Mouse (Mus musculus): Measurements from ENCODE around the gene Itgb5. TPM values are rescaled to one million over a fixed set of nuclear protein-coding genes. Genes with fewer than 3 reads are reported as not detected.
A peak's percentile ranks its signal among the peaks of the same experiment; 100 is the strongest.

Gene Itgb5
- polyA plus RNA-seq, 2 experiments: 108 to 117 TPM

DNA sequence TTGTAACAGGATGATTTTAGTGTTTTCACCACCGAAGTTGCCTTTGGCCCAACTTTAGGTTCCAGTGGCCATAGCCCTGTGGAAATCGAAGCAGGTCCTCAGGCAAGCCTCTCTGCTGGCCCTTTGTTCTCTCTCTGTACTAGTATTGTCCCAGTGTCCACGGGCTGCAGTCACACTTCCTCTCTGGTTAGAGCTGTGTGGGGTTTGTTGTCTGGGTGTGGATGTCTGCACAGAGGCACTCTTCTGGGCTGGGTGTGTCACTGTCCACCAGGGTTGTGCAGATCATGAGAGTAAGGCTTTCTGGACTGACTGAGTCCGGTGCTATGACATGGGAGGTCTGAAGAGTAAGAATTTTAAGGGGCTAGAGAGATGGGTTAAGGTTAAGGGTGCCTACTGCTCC is 85.5 kb downstream of the Itgb5 start:
- no peak for DNase-seq (ENCODE audit: low spot score)
- WGBS: 81% methylated on average over 4 of the region's 4 CpGs

GRCm38 (mm10) chr16:33916473-33917251 is 87.2 kb downstream of the Itgb5 start:
- peak; percentile 11 for ATAC-seq (ENCODE audit: low FRiP score, low read depth)
- DNase-seq (ENCODE audit: low spot score): peak; percentile 40

More for the DNA sequence above, 85.5 kb downstream of the Itgb5 start:
- Histone ChIP-seq H3K36me3 (ENCODE audit: control insufficient read depth, insufficient read depth, low read length) (peaks cover 25% of the 10 kb centered on the region), H3K9me3 (ENCODE audit: control insufficient read depth, low read length) (no peaks in the 10 kb centered on the region), H3K4me1 (ENCODE audit: control insufficient read depth, insufficient read depth, low read length) (peaks cover 17% of the 10 kb centered on the region), H3K27me3 (ENCODE audit: control insufficient read depth, insufficient read depth, low read length) (no peaks in the 10 kb centered on the region), H3K4me2 (replicated peaks; ENCODE audit: low read depth, low read length, severe bottlenecking) (no peak overlapping the region), H3K4me3 (replicated peaks; ENCODE audit: low read length) (no peak overlapping the region), H3K9ac (ENCODE audit: low read depth, low read length, severe bottlenecking) (no peak overlapping the region), H3K27ac (replicated peaks; ENCODE audit: low read depth, low read length) (no peak overlapping the region)
- no peak for TF ChIP-seq POLR2A (IDR thresholded peaks at IDR 0.05; ENCODE audit: borderline replicate concordance, extremely low read depth, insufficient read depth, insufficient read length)
- ATAC-seq (ENCODE audit: low FRiP score, low read depth): no peak

DNA sequence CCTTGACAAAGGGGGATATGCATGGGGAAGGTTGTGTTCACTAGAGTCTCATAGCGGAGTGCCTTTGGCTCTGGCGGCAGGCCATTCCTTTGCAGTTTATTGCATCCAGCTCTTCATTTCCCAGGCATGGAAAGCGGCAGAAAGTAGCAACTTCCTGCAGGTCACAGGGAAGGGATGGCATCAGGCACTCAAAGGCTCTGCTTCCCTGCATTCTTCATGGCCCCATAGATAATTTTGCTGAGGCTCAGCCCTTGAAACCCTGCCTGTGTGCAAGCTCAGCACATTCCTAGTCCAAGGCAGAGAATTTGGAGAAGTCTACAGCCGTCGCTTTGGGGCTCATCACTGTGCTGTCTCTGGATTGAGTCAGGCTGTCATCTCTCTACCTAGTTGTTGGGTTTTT is 87.9 kb downstream of the Itgb5 start:
- ATAC-seq (ENCODE audit: low FRiP score, low read depth): peak; percentile 25; the same call in 1 of the 2 replicates
- no peak overlapping the region for H3K27ac ChIP-seq (replicated peaks; ENCODE audit: low read depth, low read length)
- H3K4me2 ChIP-seq (replicated peaks; ENCODE audit: low read depth, low read length, severe bottlenecking): no peak overlapping the region
- no peak for TF ChIP-seq POLR2A (IDR thresholded peaks at IDR 0.05; ENCODE audit: borderline replicate concordance, extremely low read depth, insufficient read depth, insufficient read length)
- peaks cover 22% of the 10 kb centered on the region for H3K36me3 ChIP-seq (ENCODE audit: control insufficient read depth, insufficient read depth, low read length)
- no peak overlapping the region for H3K9ac ChIP-seq (ENCODE audit: low read depth, low read length, severe bottlenecking)
- peaks cover 34% of the 10 kb centered on the region for H3K4me1 ChIP-seq (ENCODE audit: control insufficient read depth, insufficient read depth, low read length)
- H3K9me3 ChIP-seq (ENCODE audit: control insufficient read depth, low read length): no peaks in the 10 kb centered on the region
- H3K27me3 ChIP-seq (ENCODE audit: control insufficient read depth, insufficient read depth, low read length): no peaks in the 10 kb centered on the region
- no peak overlapping the region for H3K4me3 ChIP-seq (replicated peaks; ENCODE audit: low read length)
- WGBS: 39% methylated on average over 5 of the region's 5 CpGs
- DNase-seq (ENCODE audit: low spot score): peak; percentile 28

More at GRCm38 (mm10) chr16:33916473-33917251, 87.2 kb downstream of the Itgb5 start:
- TF ChIP-seq POLR2A (IDR thresholded peaks at IDR 0.05; ENCODE audit: borderline replicate concordance, extremely low read depth, insufficient read depth, insufficient read length): no peak
- Histone ChIP-seq H3K9me3 (ENCODE audit: control insufficient read depth, low read length) (no peaks in the 10 kb centered on the region), H3K9ac (ENCODE audit: low read depth, low read length, severe bottlenecking) (no peak overlapping the region), H3K27ac (replicated peaks; ENCODE audit: low read depth, low read length) (0 out of 2 replicates have a peak overlapping the region, but pooled peaks have one; percentile 19), H3K4me2 (replicated peaks; ENCODE audit: low read depth, low read length, severe bottlenecking) (no peak overlapping the region), H3K36me3 (ENCODE audit: control insufficient read depth, insufficient read depth, low read length) (peaks cover 22% of the 10 kb centered on the region), H3K4me1 (ENCODE audit: control insufficient read depth, insufficient read depth, low read length) (peaks cover 28% of the 10 kb centered on the region), H3K4me3 (replicated peaks; ENCODE audit: low read length) (no peak overlapping the region), H3K27me3 (ENCODE audit: control insufficient read depth, insufficient read depth, low read length) (no peaks in the 10 kb centered on the region)
- 79% methylated on average over 12 of the region's 12 CpGs for WGBS

DNA sequence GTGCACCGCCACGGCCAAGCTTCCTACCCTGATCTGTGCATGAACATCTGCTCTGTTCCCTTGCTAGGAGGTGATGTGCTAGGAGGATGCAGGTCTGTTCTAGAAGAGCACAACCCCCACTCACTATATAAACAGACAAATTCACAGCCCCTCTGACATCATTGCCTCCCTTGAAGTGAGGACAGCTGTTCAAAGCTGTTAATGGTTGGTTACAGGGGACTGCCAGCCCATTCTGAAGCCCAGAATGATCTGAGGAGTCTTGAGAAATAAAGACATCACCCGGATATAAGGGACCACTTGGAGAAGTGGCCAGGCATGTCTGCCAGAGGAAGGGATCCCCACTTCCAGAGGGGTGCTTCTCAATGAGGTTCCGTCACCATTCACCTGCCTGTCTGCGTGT is 88.5 kb downstream of the Itgb5 start:
- peaks cover 39% of the 10 kb centered on the region for H3K4me1 ChIP-seq (ENCODE audit: control insufficient read depth, insufficient read depth, low read length)
- no peaks in the 10 kb centered on the region for H3K27me3 ChIP-seq (ENCODE audit: control insufficient read depth, insufficient read depth, low read length)
- 84% methylated on average over 5 of the region's 5 CpGs for WGBS

DNA sequence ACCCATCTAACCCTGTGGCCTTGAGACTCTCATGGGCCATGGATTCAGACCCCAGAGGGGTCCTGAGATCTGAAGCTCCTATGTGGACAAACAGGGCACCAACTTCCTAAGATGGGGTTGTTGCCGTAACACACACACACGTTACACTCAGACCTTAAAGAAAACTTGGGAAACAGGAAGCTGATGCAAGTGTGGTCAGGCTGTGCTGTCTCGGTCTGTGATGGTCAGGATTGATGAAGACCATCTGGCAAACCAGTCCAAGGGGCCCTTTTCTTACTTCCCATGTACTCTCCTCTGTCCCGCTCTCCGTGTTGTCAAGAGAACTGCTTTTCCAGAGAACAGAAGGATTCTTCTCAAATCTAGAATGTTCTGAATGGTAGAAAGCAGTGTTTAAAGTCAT is 92.0 kb downstream of the Itgb5 start:
- H3K27me3 ChIP-seq (ENCODE audit: control insufficient read depth, insufficient read depth, low read length): no peaks in the 10 kb centered on the region
- H3K27ac ChIP-seq (replicated peaks; ENCODE audit: low read depth, low read length): peak overlapping the region; percentile 1
- no peak overlapping the region for H3K9ac ChIP-seq (ENCODE audit: low read depth, low read length, severe bottlenecking)
- no peak overlapping the region for H3K4me3 ChIP-seq (replicated peaks; ENCODE audit: low read length)
- ATAC-seq (ENCODE audit: low FRiP score, low read depth) (no peak), DNase-seq (ENCODE audit: low spot score) (no peak)
- WGBS: 59% methylated on average over 5 of the region's 5 CpGs
- peaks cover 8% of the 10 kb centered on the region for H3K36me3 ChIP-seq (ENCODE audit: control insufficient read depth, insufficient read depth, low read length)
- TF ChIP-seq POLR2A (IDR thresholded peaks at IDR 0.05; ENCODE audit: borderline replicate concordance, extremely low read depth, insufficient read depth, insufficient read length): no peak
- H3K4me1 ChIP-seq (ENCODE audit: control insufficient read depth, insufficient read depth, low read length): peaks cover 43% of the 10 kb centered on the region
- no peaks in the 10 kb centered on the region for H3K9me3 ChIP-seq (ENCODE audit: control insufficient read depth, low read length)
- no peak overlapping the region for H3K4me2 ChIP-seq (replicated peaks; ENCODE audit: low read depth, low read length, severe bottlenecking)

More for the DNA sequence above, 88.5 kb downstream of the Itgb5 start:
- TF ChIP-seq POLR2A (IDR thresholded peaks at IDR 0.05; ENCODE audit: borderline replicate concordance, extremely low read depth, insufficient read depth, insufficient read length): no peak
- no peak for ATAC-seq (ENCODE audit: low FRiP score, low read depth)
- H3K4me2 ChIP-seq (replicated peaks; ENCODE audit: low read depth, low read length, severe bottlenecking): no peak overlapping the region
- H3K27ac ChIP-seq (replicated peaks; ENCODE audit: low read depth, low read length): 0 out of 2 replicates have a peak overlapping the region, but pooled peaks have one; percentile 7
- no peaks in the 10 kb centered on the region for H3K9me3 ChIP-seq (ENCODE audit: control insufficient read depth, low read length)
- H3K9ac ChIP-seq (ENCODE audit: low read depth, low read length, severe bottlenecking): no peak overlapping the region
- peaks cover 18% of the 10 kb centered on the region for H3K36me3 ChIP-seq (ENCODE audit: control insufficient read depth, insufficient read depth, low read length)
- DNase-seq (ENCODE audit: low spot score): no peak
- no peak overlapping the region for H3K4me3 ChIP-seq (replicated peaks; ENCODE audit: low read length)
